Mouse (Mus musculus) ES-Bruce4 (cell line): Measurements from ENCODE around the gene Vmn1r237.

ENCODE experiments used
- CTCF ChIP-seq: IDR thresholded peaks from one replicate; pipeline ENCODE4 v1.8.1; 2011; ENCODE audit warnings: low read depth, low read length
- EP300 ChIP-seq: IDR thresholded peaks from 2 replicates; pipeline ENCODE4 v1.6.1; 2011; ENCODE audit warnings: low read depth, low read length; ENCODE audit not compliant: insufficient read depth

DNA sequence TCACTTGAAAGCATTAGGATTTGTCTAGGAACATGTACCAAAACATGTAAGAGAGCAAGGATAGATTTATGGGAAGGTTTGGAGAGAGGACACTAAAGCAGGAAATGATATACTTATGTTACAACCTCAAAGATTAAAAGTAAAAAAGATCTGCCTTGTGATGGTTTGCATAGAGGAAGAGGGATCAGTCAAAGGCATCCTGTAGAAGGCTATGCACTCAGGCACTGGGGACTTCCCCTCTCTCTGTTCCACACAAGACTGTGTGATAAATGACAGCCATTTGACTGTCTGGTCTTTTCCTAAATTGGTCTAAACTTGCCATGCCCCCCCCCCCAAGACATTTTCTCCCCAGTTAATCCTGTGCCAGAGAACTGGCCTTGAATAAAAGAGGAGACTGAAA is 27.3 kb upstream of the Vmn1r237 start:
- TF ChIP-seq CTCF (no peak), EP300 (no peak)
